Mouse (Mus musculus): ENCODE results near the gene Elavl1. TPM values are rescaled to one million over a fixed set of nuclear protein-coding genes. Genes with fewer than 3 reads are reported as not detected.
A peak's percentile ranks its signal among the peaks of the same experiment; 100 is the strongest.

The Elavl1 gene
- total and polyA plus RNA-seq, 3 experiments, result 55.8 to 112 (median 76.4) TPM

GRCm38 (mm10) chr8:4269609-4270008 lies 55.6 kb downstream of the Elavl1 start:
- H3K27ac ChIP-seq (ENCODE audit: insufficient read depth, low read depth), result no peak overlapping the region
- peaks cover under 1 to 15% of the 10 kb centered on the region in 2 experiments; a peak in 2 of 4 replicates for H3K4me1 ChIP-seq (ENCODE audit: control insufficient read depth in 1 of 2, insufficient read depth in 2 of 2)
- no peak overlapping the region for H3K9ac ChIP-seq (ENCODE audit: insufficient read depth, low read depth)
- H3K4me2 ChIP-seq (ENCODE audit: insufficient read depth, low read depth, poor library complexity, severe bottlenecking), result no peak overlapping the region
- no peaks in the 10 kb centered on the region for H3K27me3 ChIP-seq (replicated peaks)
- in situ Hi-C loops (cut with MboI; ENCODE audit: low pct_ligation_motif_present, low pct_unique_long_range_greater_than_20kb, low sequenced_read_pairs) (no loop called here), dilution Hi-C loops (cut with MboI; ENCODE audit: extremely low pct_ligation_motif_present, extremely low pct_unique_long_range_greater_than_20kb, low sequenced_read_pairs) (no loop called here)
- no peak overlapping the region for H3K4me3 ChIP-seq (replicated peaks in 1 of 3; ENCODE audit: low read depth in 2 of 3, low read length in 2 of 3, poor library complexity in 1 of 3)
- H3K9me3 ChIP-seq (replicated peaks; ENCODE audit: low read length), result no peaks in the 10 kb centered on the region
- DNase-seq (ENCODE audit: extremely low read depth), result no peak
- peaks cover 15% of the 10 kb centered on the region for H3K79me2 ChIP-seq (replicated peaks; ENCODE audit: control insufficient read depth, extremely low read depth, insufficient read depth, poor library complexity, severe bottlenecking)
- H3K36me3 ChIP-seq (replicated peaks in 1 of 2; ENCODE audit: control insufficient read depth in 1 of 2, insufficient read depth in 1 of 2, low read length in 1 of 2), result peaks cover 79 to 94% of the 10 kb centered on the region in 2 experiments
- TF ChIP-seq SIN3A (IDR thresholded peaks at IDR 0.05; ENCODE audit: low read length) (no peak), CTCF (conservative IDR thresholded peaks at IDR 0.05 in 1 of 2, IDR thresholded peaks at IDR 0.05 in 1 of 2; ENCODE audit: low read depth in 2 of 2, low read length in 2 of 2) (no peak)

- H3K4me3 ChIP-seq (replicated peaks in 1 of 3; ENCODE audit: low read depth in 2 of 3, low read length in 2 of 3, poor library complexity in 1 of 3), result no peak overlapping the region
- no peak overlapping the region for H3K4me2 ChIP-seq (ENCODE audit: insufficient read depth, low read depth, poor library complexity, severe bottlenecking)
- H3K9me3 ChIP-seq (replicated peaks; ENCODE audit: low read length), result no peaks in the 10 kb centered on the region
- H3K27ac ChIP-seq (ENCODE audit: insufficient read depth, low read depth), result no peak overlapping the region
- in situ Hi-C loops (cut with MboI; ENCODE audit: low pct_ligation_motif_present, low pct_unique_long_range_greater_than_20kb, low sequenced_read_pairs), result no loop called here
- no peak overlapping the region for H3K9ac ChIP-seq (ENCODE audit: insufficient read depth, low read depth)
- dilution Hi-C loops (cut with MboI; ENCODE audit: extremely low pct_ligation_motif_present, extremely low pct_unique_long_range_greater_than_20kb, low sequenced_read_pairs), result no loop called here
- H3K36me3 ChIP-seq (replicated peaks in 1 of 2; ENCODE audit: control insufficient read depth in 1 of 2, insufficient read depth in 1 of 2, low read length in 1 of 2), result peaks cover 81 to 94% of the 10 kb centered on the region in 2 experiments
- peaks cover under 1% of the 10 kb centered on the region; the same call in 1 of the 2 replicates for H3K79me2 ChIP-seq (replicated peaks; ENCODE audit: control insufficient read depth, extremely low read depth, insufficient read depth, poor library complexity, severe bottlenecking)
- peak; percentile 32 for TF ChIP-seq SMC3 (IDR thresholded peaks at IDR 0.05; ENCODE audit: low read depth, low read length)
- no peak for TF ChIP-seq POLR2AphosphoS2 (IDR thresholded peaks at IDR 0.05; ENCODE audit: low read depth, low read length)
- no peak for TF ChIP-seq TBP (conservative IDR thresholded peaks at IDR 0.05; ENCODE audit: low read depth, low read length)
- TF ChIP-seq ZNF384 (IDR thresholded peaks at IDR 0.05; ENCODE audit: low read depth, low read length), result no peak
- TF ChIP-seq RAD21 (IDR thresholded peaks at IDR 0.05; ENCODE audit: low read depth, low read length), result no peak; the same call in none of the 2 replicates
- TF ChIP-seq CTCF (conservative IDR thresholded peaks at IDR 0.05 in 1 of 2, IDR thresholded peaks at IDR 0.05 in 1 of 2; ENCODE audit: low read depth in 2 of 2, low read length in 2 of 2), result peak in 1 of 2 experiments; percentile 47; a peak in 2 of 4 replicates
- TF ChIP-seq ELF1 (IDR thresholded peaks at IDR 0.05; ENCODE audit: low read depth, low read length), result no peak
- DNase-seq (ENCODE audit: extremely low read depth), result no peak
- H3K4me1 ChIP-seq (ENCODE audit: control insufficient read depth in 1 of 2, insufficient read depth in 2 of 2), result no peaks in the 10 kb centered on the region
- no peaks in the 10 kb centered on the region for H3K27me3 ChIP-seq (replicated peaks)
Measured at GRCm38 (mm10) chr8:4267627-4268026, 57.6 kb downstream of the Elavl1 start.

GRCm38 (mm10) chr8:4265160-4265914 lies 59.9 kb downstream of the Elavl1 start:
- dilution Hi-C loops (cut with MboI; ENCODE audit: extremely low pct_ligation_motif_present, extremely low pct_unique_long_range_greater_than_20kb, low sequenced_read_pairs), result no loop called here
- no peak overlapping the region for H3K4me3 ChIP-seq (replicated peaks in 1 of 3; ENCODE audit: low read depth in 2 of 3, low read length in 2 of 3, poor library complexity in 1 of 3)
- H3K4me2 ChIP-seq (ENCODE audit: insufficient read depth, low read depth, poor library complexity, severe bottlenecking), result no peak overlapping the region
- in situ Hi-C loops (cut with MboI; ENCODE audit: low pct_ligation_motif_present, low pct_unique_long_range_greater_than_20kb, low sequenced_read_pairs), result no loop called here
- TF ChIP-seq CHD1 (IDR thresholded peaks at IDR 0.05; ENCODE audit: low read depth, low read length) (no peak), MAZ (IDR thresholded peaks at IDR 0.05; ENCODE audit: low read depth, low read length) (no peak), SIN3A (IDR thresholded peaks at IDR 0.05; ENCODE audit: low read length) (no peak), E2F4 (IDR thresholded peaks at IDR 0.05; ENCODE audit: insufficient replicate concordance, low read depth, low read length) (no peak), IRF4 (IDR thresholded peaks at IDR 0.05; ENCODE audit: low read depth, low read length) (no peak), JUN (IDR thresholded peaks at IDR 0.05; ENCODE audit: insufficient read depth, low read depth, low read length) (no peak), MEF2A (IDR thresholded peaks at IDR 0.05; ENCODE audit: borderline replicate concordance, low read depth, low read length) (no peak)
- H3K9ac ChIP-seq (ENCODE audit: insufficient read depth, low read depth), result no peak overlapping the region
- H3K79me2 ChIP-seq (replicated peaks; ENCODE audit: control insufficient read depth, extremely low read depth, insufficient read depth, poor library complexity, severe bottlenecking), result no peaks in the 10 kb centered on the region
- H3K27me3 ChIP-seq (replicated peaks), result no peaks in the 10 kb centered on the region
- no peak for DNase-seq (ENCODE audit: extremely low read depth)
- no peak overlapping the region for H3K27ac ChIP-seq (ENCODE audit: insufficient read depth, low read depth)
- H3K36me3 ChIP-seq (replicated peaks in 1 of 2; ENCODE audit: control insufficient read depth in 1 of 2, insufficient read depth in 1 of 2, low read length in 1 of 2), result peaks cover 94 to 99% of the 10 kb centered on the region in 2 experiments
- H3K4me1 ChIP-seq (ENCODE audit: control insufficient read depth in 1 of 2, insufficient read depth in 2 of 2), result no peaks in the 10 kb centered on the region
- no peaks in the 10 kb centered on the region for H3K9me3 ChIP-seq (replicated peaks; ENCODE audit: low read length)

All from CH12.LX (cell line).